Mouse (Mus musculus) layer of hippocampus, adult 8-10 months (tissue): Measurements from ENCODE around the gene Serinc2. TPM values are rescaled to one million over a fixed set of nuclear protein-coding genes. Genes with fewer than 3 reads are reported as not detected.

Experiments used
- DNase-seq, 2 experiments: peaks; one replicate each; pipeline ENCODE4 v3.0.0; 2022; ENCODE audit warnings: low spot score in 2 of 2
- total RNA-seq, 4 experiments: library from RNA; stranded (reverse); gene quantifications; 2 replicates each; pipeline ENCODE4 v1.2.4; 2022

Serinc2 gene
- total RNA-seq, 4 experiments from 2014 or later = 8.1 to 12.4 (median 10.2) TPM

GRCm38 (mm10) chr4:130298877-130299628 is 20.0 kb upstream of the Serinc2 start:
- no peak for DNase-seq

GRCm38 (mm10) chr4:130297123-130297529 is 18.1 kb upstream of the Serinc2 start:
- DNase-seq = no peak

- DNase-seq = no peak
These were observed 17.4 kb upstream of the Serinc2 start for GRCm38 (mm10) chr4:130296243-130296965.

- no peak for DNase-seq
These were observed 16.2 kb upstream of the Serinc2 start for GRCm38 (mm10) chr4:130295047-130295745.

GRCm38 (mm10) chr4:130294513-130294912 is 15.5 kb upstream of the Serinc2 start:
- DNase-seq = no peak

- DNase-seq = peak in 1 of 2 experiments; percentile 76
These were observed 13.3 kb upstream of the Serinc2 start for GRCm38 (mm10) chr4:130292271-130292670.

- DNase-seq = no peak
These were observed 10.8 kb upstream of the Serinc2 start for GRCm38 (mm10) chr4:130289824-130290223.

- DNase-seq = no peak
These were observed 7.5 kb upstream of the Serinc2 start for GRCm38 (mm10) chr4:130286531-130286930.

GRCm38 (mm10) chr4:130283826-130284225 is 4.8 kb upstream of the Serinc2 start:
- no peak for DNase-seq

- no peak for DNase-seq
These were observed 3.9 kb upstream of the Serinc2 start for GRCm38 (mm10) chr4:130282856-130283255.

GRCm38 (mm10) chr4:130276573-130277176 is 2.3 kb downstream of the Serinc2 start:
- DNase-seq = no peak

- DNase-seq = no peak
These were observed 3.2 kb downstream of the Serinc2 start for GRCm38 (mm10) chr4:130275823-130276105.

GRCm38 (mm10) chr4:130275016-130275822 is 3.8 kb downstream of the Serinc2 start:
- DNase-seq = no peak

- no peak for DNase-seq
These were observed 4.5 kb downstream of the Serinc2 start for GRCm38 (mm10) chr4:130274346-130275015.

- DNase-seq = peak; percentile 38 to 52
These were observed 5.2 kb downstream of the Serinc2 start for GRCm38 (mm10) chr4:130273698-130274345.

- peak; percentile 24 to 26 for DNase-seq
These were observed 8.2 kb downstream of the Serinc2 start for GRCm38 (mm10) chr4:130270611-130271347.

GRCm38 (mm10) chr4:130270089-130270488 is 8.9 kb downstream of the Serinc2 start:
- peak; percentile 81 to 85 for DNase-seq

GRCm38 (mm10) chr4:130268736-130269135 is 10.3 kb downstream of the Serinc2 start:
- DNase-seq = no peak

GRCm38 (mm10) chr4:130267069-130267468 is 11.9 kb downstream of the Serinc2 start:
- no peak for DNase-seq
